Mouse (Mus musculus) frontal cortex, postnatal 14 days (tissue): ENCODE results near the gene Klhl7.

Source experiments
- DNase-seq, 2 experiments: peaks; one replicate each; pipeline ENCODE4 v3.0.0; 2022; ENCODE audit warnings: low spot score in 2 of 2

Gene Klhl7

DNA sequence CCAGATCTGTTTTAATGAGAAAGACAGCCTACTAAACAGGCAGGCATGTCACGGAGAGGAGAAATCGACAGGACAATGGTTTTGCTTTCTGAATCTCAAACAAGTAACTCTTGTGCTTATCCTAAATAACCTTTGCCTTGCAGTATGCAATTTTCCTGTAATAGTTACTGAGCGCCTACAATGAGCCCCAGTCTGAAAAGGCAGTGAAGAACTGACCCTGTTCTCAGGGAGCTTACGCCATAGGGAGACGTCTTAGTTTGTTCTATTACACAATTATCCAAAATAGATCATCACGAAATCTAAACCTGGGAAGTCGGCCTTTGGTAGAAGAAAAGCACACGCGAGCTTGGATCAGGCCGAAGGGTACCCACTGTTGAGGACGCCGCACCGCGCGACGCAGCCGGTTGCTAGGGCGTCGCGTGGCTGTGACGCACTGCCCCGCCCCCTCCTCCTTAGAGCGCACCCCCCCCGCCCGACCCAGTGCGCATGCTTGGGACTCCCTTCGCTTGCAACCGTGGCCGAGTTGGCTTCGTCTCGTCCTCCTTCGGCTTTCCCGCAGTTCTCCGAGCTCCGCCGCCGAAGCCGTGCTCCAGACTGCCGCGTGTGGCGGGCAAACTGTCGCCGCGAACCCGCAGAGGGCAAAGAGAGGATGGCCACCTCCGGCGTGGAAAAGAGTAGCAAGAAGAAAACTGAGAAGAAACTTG is at the start of gene Klhl7:
Gene Klhl7 (plus strand): TSS at position 500 of the 704 bp plus-strand sequence.
- DNase-seq = peak; percentile 79 to 82

DNA sequence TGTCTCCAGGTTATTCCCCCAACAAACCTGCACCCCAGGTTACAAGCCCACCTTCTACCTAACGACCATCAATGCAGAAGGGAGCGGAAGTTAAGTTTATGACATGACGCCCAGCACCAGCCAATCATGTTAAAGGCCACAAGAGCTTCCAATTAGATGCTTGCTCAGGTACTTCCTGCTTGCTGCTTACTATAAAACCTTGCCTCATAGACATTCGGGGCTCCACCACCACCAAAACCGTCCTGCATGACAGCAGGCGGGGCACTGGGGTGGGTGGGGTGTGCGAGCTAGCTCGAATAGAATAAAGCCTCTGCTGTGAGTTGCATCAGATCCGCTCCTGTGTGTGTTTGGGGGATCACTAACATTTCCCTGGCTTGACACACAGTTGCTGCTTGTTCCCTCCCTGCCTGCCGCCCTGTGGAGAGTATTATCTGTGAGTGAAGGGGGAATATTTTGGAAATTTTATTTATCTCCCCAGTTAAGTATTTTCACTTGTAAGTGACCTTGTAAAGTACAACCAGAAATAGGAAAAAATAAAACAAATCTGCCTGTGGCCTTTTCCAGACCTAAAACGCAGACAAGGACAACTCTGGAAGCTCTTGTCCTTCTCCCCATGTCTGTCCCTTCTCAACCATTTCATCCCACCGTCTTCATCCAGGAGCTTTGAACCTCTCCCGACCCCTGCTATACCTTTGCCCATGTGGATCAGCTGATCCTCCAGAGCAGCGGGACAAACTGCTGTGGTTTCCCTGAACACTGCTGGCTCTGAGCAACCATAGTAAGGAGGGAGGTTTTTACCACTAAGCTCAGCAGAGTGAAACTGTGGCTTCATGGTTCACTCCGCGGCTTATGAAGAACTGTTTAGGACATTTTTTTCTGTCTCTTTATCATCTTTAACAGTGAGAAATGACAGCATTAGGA is 48.4 kb upstream of the Klhl7 start:
- DNase-seq = no peak

DNA sequence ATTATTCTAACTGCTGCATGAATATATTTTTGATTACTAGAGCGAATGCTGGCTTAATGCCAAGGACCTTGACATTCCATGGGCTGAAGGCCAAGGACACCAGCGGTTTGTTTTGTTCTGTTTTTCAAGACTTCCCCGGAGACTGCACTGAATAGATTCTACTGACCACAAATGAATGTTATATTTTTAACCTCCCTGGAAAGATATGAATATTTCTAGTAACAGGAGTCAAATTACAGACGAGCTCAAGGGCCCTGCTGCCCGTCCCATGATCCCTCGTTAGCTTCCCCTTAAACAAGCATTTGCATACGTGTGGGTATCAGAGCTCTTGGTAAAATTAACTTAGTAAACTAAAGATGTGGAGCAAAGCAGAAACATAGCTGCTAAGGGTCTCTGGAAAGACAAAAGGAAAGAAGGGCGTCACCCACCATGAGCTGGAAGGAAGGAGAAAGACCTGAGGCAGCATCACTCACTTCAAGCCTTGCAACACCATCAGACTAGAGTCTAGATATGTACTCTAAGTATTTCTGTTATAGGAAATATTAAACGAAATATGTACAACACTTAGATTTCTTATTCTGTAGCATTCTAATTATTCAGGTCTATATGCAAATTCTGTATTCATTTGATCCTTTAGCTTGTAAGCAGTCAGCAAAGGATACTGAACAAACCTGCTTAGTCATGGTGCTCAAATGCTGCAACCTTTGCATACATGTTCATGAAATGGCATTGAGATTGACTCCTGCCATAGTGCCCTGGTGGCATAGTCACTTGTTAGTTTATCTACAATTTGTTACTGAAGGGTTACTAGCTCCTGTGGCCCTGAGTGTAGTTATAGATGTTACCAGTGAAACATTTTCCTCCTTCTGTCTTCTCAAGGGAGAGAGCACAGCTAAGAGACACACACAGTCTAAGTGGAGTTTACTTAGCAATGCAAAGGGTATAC is 46.9 kb upstream of the Klhl7 start:
- DNase-seq = no peak

GRCm38 (mm10) chr5:24054382-24054781 is 46.0 kb upstream of the Klhl7 start:
- DNase-seq = no peak

DNA sequence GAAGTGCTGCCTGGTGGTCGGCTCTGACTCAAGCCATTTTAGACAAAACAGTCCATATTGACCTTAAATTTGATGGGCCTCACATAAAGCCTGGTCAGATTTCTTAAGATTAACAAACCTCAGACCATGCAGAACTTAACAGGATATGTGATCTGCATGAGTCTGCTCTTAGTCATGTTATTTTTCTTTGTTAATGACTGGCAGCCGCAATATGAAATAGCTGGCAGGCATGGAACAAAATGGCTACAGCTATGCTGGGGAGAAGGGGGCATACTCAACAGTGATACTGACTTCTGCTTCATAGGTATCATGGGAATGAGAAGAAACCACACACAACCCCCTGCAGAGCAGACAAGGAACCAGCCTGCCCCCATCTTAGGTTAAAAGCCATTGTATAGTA is 43.5 kb upstream of the Klhl7 start:
- DNase-seq = no peak

DNA sequence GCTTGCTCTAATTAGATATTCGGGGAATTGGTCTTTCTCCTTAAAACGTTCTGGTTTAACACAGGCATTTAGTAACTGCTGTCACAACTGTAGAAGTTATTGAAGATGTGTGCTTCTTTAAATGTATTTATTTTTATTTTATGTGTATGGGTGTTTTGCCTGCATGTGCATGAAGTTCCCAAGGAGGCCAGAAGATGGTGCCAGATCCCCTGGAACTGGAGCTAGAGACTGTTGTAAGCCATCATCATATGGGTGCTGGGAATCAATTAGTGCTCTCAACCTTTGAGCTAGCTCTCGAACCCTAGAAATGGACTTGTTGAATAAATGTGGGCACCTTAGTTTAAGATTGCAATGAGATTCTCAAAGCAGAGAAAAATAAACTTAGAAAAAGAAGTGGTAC is 42.8 kb upstream of the Klhl7 start:
- no peak for DNase-seq

- no peak for DNase-seq
These were observed 39.5 kb upstream of the Klhl7 start for GRCm38 (mm10) chr5:24060949-24061348.

DNA sequence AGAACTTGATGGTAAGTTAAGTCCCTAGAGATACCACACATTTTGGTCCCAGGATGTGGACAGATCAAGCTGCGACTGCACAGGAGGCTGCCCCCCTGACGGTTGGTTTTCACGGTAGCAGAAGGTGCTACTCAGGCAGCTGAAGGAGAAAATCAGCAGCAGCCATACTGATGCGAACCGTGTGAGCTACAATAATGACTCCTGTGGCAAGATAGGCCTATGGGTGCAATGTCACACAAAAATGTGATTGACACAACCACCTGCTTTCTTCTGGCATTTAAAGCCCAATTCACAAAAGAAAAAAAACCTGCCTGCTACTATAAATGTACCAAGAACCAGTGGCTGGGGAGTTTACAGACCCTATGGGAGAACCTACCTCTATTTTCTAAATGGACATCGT is 37.4 kb upstream of the Klhl7 start:
- DNase-seq = no peak

DNA sequence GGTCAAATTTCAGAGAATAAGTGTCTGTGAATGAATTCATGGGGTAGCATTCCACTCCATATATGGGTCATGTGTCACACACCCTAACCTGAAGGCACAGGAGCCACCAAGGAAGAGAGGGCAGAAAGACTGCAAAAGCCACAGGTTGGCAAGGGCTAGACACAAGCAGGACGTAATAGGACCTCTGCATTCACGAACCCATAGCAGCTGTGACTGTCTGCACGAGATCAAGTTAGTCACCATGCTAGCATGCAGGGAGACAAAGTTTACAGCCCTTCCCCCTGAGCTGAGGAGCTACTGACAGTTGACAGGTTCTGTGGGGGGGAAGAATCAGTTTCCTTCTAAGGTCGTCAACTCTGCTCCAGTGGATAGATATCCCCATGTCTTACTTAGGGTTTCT is 36.9 kb upstream of the Klhl7 start:
- no peak for DNase-seq

DNA sequence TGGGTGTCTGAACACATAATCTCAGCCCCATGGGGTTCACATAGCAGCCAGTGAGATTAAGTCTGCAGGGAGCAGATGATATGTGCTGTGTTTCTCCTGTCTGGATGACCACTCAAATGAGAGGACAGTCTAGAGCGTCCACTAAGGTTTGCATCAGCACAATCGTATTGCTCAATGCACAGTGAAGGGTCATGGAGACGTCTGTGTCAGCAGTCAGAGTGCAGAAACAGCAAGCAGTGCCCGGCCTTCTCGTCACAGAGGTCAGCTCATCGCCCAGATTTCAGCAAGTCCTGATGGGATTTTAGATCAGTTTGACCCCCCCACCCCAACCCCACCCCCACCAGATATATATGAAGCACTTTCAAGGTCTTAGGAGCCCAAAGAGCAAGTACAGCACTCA is 31.4 kb upstream of the Klhl7 start:
- DNase-seq = no peak

GRCm38 (mm10) chr5:24072031-24072430 is 28.4 kb upstream of the Klhl7 start:
- no peak for DNase-seq

DNA sequence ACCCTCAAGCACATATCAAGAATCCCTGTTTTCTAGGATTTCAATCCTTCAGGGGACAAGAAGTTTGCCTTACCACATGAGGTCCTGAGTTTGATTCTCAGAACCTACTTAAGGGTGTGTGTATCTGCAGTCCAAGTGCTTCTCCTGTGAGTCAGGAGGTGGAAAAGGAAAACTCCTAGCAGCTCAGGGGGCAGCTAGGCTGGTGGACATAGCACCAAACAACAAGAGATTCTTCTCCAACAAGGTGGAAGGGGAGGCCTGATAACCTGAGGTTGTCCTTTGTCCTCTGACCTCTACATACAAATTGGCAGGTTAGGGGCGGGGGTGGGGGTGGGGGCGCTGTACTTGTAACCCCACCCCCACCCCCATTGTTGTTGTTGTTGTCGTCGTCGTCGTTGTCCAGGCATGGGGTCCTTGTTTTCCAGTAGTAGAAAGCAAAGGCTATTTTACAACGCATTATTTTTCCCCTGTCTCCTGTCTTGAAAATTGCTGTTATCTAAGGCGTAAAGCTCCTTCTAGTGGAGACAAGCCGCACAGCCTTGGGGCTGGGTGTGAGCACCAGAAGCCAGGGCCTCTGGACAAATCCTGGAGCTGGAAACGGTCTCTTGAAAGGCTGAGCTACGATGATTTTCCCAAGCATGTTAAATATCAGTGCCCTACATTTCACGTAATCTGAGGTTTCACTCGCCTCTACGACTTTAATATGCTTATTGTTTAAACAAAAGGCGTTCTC is 23.3 kb upstream of the Klhl7 start:
- DNase-seq = peak; percentile 45 to 61

- no peak for DNase-seq
These were observed 22.6 kb upstream of the Klhl7 start for GRCm38 (mm10) chr5:24077739-24078306.

DNA sequence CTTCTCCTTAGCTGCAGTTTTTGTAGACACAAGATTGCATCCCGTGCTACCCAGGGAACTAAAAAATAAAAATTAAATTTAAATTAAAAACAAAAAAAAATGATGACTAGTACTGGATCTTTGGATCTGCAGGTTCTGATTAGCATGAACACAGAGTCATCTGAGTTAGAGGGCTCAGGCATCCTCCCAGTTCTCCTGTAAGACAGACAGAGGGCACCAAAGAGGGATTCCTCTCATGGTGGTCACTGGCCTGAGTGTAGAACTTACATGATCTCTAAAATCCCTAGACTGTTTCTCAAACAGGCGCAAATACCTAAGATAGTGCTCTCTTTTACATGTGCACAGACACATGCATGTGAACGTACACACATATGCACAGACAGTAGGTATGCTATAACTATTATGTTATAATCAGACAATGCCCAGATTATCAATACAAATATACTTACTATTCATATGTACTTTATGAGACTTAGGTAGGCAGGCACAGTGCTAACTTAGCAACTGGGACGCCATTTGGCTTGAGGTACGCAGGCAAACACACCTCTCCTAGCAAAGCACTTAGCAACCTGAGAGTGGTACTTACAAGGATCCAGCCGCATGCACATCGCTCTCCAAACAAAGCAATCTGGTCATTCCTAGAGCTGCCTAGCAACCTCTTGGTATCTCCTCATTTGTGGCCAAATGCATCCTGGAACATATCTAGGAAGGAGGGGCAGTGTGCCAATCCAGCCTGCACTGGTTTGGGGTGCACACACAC is 21.8 kb upstream of the Klhl7 start:
- DNase-seq = no peak

DNA sequence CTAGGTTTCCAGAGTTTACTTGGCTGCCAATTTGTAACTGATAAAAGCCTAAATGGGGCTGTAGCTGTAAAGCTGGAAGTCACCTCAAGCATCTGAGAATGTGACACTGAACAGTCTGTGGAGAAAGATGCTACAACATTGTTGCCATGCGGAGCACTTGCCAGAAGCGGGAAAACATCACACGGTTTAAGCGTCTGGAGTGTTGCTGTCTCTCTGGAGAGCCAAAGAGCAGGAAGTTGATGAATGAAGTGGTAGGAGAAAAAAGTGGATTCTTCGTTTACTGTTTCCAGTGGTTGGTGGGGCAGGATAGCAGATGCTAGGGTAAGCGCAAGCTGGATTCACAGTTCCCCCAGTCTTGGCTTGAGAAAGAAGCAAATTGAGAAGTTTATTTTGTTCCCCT is 19.6 kb upstream of the Klhl7 start:
- no peak for DNase-seq

GRCm38 (mm10) chr5:24084835-24085234 is 15.6 kb upstream of the Klhl7 start:
- DNase-seq = no peak

DNA sequence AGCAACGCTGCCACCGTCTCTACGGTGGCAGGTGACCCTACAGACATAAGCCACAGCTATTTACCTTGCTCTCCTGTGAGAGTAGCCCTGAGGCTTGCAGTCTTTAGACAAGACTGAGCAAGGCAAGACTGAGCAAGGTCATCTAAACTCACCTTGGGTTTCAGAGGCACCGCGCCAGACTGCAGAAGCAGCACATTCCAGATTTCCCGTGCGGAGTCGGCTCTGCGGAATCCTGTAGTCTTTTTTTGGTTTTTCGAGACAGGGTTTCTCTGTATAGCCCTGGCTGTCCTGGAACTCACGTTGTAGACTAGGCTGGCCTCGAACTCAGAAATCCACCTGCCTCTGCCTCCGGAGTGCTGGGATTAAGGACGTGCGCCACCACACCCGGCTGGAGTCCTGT is 14.2 kb upstream of the Klhl7 start:
- DNase-seq = no peak

DNA sequence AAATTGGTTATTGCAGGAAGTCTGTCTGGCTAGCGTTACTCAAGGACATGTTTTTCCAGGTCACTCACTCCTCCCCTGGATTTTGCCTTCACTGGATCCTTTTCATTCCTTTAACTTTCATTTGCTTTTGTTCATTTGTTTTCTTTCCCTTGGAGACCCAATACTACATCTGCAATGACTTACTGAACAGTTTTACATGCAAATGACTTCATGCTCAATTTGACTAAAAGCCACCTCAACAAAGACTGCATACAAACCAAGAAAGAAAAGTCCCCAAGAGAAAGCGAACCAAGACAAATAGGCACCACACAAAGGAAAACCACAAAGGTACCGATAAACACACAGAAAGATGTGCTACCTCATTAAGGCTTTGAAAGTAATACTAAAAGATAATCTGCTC is 13.5 kb upstream of the Klhl7 start:
- DNase-seq = no peak

GRCm38 (mm10) chr5:24088451-24088850 is 12.0 kb upstream of the Klhl7 start:
- DNase-seq = no peak

- DNase-seq = no peak
These were observed 7.9 kb upstream of the Klhl7 start for GRCm38 (mm10) chr5:24092496-24092895.
